In genomic region chr13:31439761-31440627, GRCm38 (mm10) we compare ENCODE assay signal across 17 mouse cellular contexts.
DNase-seq lines count a peak whose midpoint lies in the region; ATAC-seq lines count a peak whose summit lies in the region.
"Had no signal": no experiment of that assay in that cellular context is flagged by ENCODE, and none has a peak within 500 bp of the region (broad histone marks: within the 10 kb centered on the region; RNA-seq: fewer than 3 reads in every experiment).

No protein-coding gene starts in this region.

- ATAC-seq in forebrain, embryonic 16.5 days: peak; percentile 69
- no peak for ATAC-seq in forebrain, embryonic 14.5 days
- ATAC-seq: midbrain, embryonic 16.5 days; Patski had no signal

- no peak overlapping the region for H3K9ac ChIP-seq in forebrain, embryonic 16.5 days (replicated peaks; ENCODE audit: low read depth, low read length)
- no peak overlapping the region for H3K9ac ChIP-seq in forebrain, embryonic 14.5 days (ENCODE audit: low read length)
- H3K9ac ChIP-seq: embryonic facial prominence, embryonic 13.5 days; kidney, embryonic 15.5 days; liver, embryonic 13.5 days; neural tube, embryonic 13.5 days had no signal

- H3K4me2 ChIP-seq in forebrain, embryonic 16.5 days (ENCODE audit: low read length): no peak overlapping the region
- no peak overlapping the region for H3K4me2 ChIP-seq in forebrain, embryonic 14.5 days (ENCODE audit: low read length)
- H3K4me2 ChIP-seq: embryonic facial prominence, embryonic 13.5 days; kidney, embryonic 15.5 days; liver, embryonic 13.5 days; neural tube, embryonic 13.5 days had no signal

- no peaks in the 10 kb centered on the region for H3K9me3 ChIP-seq in forebrain, embryonic 16.5 days (ENCODE audit: control insufficient read depth, low read length)
- H3K9me3 ChIP-seq in forebrain, embryonic 14.5 days (replicated peaks; ENCODE audit: control insufficient read depth, low read length): no peaks in the 10 kb centered on the region
- H3K9me3 ChIP-seq: embryonic facial prominence, embryonic 13.5 days; kidney, embryonic 15.5 days; liver, embryonic 13.5 days; neural tube, embryonic 13.5 days had no signal

- no peaks in the 10 kb centered on the region for H3K36me3 ChIP-seq in forebrain, embryonic 16.5 days (ENCODE audit: control insufficient read depth, insufficient read depth)
- no peaks in the 10 kb centered on the region for H3K36me3 ChIP-seq in forebrain, embryonic 14.5 days (ENCODE audit: control insufficient read depth, insufficient read depth, low read length)
- H3K36me3 ChIP-seq: embryonic facial prominence, embryonic 13.5 days; kidney, embryonic 15.5 days; liver, embryonic 13.5 days; neural tube, embryonic 13.5 days had no signal

- H3K4me1 ChIP-seq in forebrain, embryonic 16.5 days (replicated peaks; ENCODE audit: control insufficient read depth, insufficient read depth, low read length): no peaks in the 10 kb centered on the region
- H3K4me1 ChIP-seq in forebrain, embryonic 14.5 days (ENCODE audit: control insufficient read depth, insufficient read depth, low read length): no peaks in the 10 kb centered on the region
- H3K4me1 ChIP-seq: embryonic facial prominence, embryonic 13.5 days; kidney, embryonic 15.5 days; liver, embryonic 13.5 days; neural tube, embryonic 13.5 days had no signal

- H3K27me3 ChIP-seq in forebrain, embryonic 16.5 days (replicated peaks; ENCODE audit: control insufficient read depth, insufficient read depth, low read length): no peaks in the 10 kb centered on the region
- no peaks in the 10 kb centered on the region for H3K27me3 ChIP-seq in forebrain, embryonic 14.5 days (replicated peaks; ENCODE audit: control insufficient read depth, insufficient read depth, low read length)
- H3K27me3 ChIP-seq: embryonic facial prominence, embryonic 13.5 days; kidney, embryonic 15.5 days; liver, embryonic 13.5 days; neural tube, embryonic 13.5 days; Patski had no signal

- H3K27ac ChIP-seq in forebrain, embryonic 16.5 days (ENCODE audit: low read length): no peak overlapping the region
- no peak overlapping the region for H3K27ac ChIP-seq in forebrain, embryonic 14.5 days (ENCODE audit: low read depth, low read length)
- H3K27ac ChIP-seq: embryonic facial prominence, embryonic 13.5 days; kidney, embryonic 15.5 days; liver, embryonic 13.5 days; neural tube, embryonic 13.5 days had no signal

- 59% methylated on average over 9 of the region's 9 CpGs for WGBS in forebrain, embryonic 16.5 days
- 71% methylated on average over 9 of the region's 9 CpGs for WGBS in forebrain, embryonic 14.5 days

- no peak overlapping the region for H3K4me3 ChIP-seq in forebrain, embryonic 16.5 days (replicated peaks; ENCODE audit: low read length)
- H3K4me3 ChIP-seq in forebrain, embryonic 14.5 days (ENCODE audit: low read depth, low read length): no peak overlapping the region
- H3K4me3 ChIP-seq: embryonic facial prominence, embryonic 13.5 days; kidney, embryonic 15.5 days; liver, embryonic 13.5 days; neural tube, embryonic 13.5 days had no signal

- DNase-seq in forebrain, embryonic 14.5 days (ENCODE audit: low spot score): no peak
- peak; percentile 14 to 15 for DNase-seq in urinary bladder, postnatal 36 days (ENCODE audit: low spot score in 2 of 2)
- DNase-seq in urinary bladder, postnatal 14 days (ENCODE audit: low spot score): no peak
- DNase-seq in cerebellum, postnatal 36 days: peak; percentile 53 to 57
- no peak for DNase-seq in layer of hippocampus, postnatal 10 days (ENCODE audit: low spot score in 2 of 2)
- no peak for DNase-seq in layer of hippocampus, adult 11-12 months (ENCODE audit: low spot score)
- DNase-seq in left cerebral cortex, adult 18-20 months (ENCODE audit: low spot score in 2 of 2): no peak
- DNase-seq: heart, postnatal 10 days; liver, embryonic 13.5 days; right cerebral cortex, postnatal 25 days; thymus, postnatal 14 days had no signal

Comparison
In these comparisons a context has a peak if more than half of its experiments do, and no peak if none do; other contexts are left out.
1. DNase-seq: peak in urinary bladder, postnatal 36 days (2 of 2) and cerebellum, postnatal 36 days (2 of 2); none in forebrain, embryonic 14.5 days (single experiment), urinary bladder, postnatal 14 days (single experiment), layer of hippocampus, postnatal 10 days (0 of 2), layer of hippocampus, adult 11-12 months (single experiment) and left cerebral cortex, adult 18-20 months (0 of 2).